Mouse (Mus musculus) hindbrain, embryonic 10.5 days (tissue): ENCODE results near the gene Spata5. TPM values are rescaled to one million over a fixed set of nuclear protein-coding genes. Genes with fewer than 3 reads are reported as not detected.

Source experiments
- polyA plus RNA-seq: library from polyadenylated mRNA; unstranded; fragments of >200 nt; fragmentation: Nextera tagmentation; extraction: Ambion mirVana; gene quantifications from 2 replicates; pipeline ENCODE4 v1.2.1, GENCODE M21; 2016

Gene Spata5
- polyA plus RNA-seq, 1 experiment from 2014 or later = 43.4 TPM

Other genes with a start within 250 kb of the Spata5 start
- not detected in 2 replicates for gene Il21, start 187.3 kb upstream of the Spata5 start, polyA plus RNA-seq
- gene Bbs12, start 107.3 kb upstream of the Spata5 start, polyA plus RNA-seq = 5.6 and 7.5 TPM in 2 replicates
- 2.0 and 2.4 TPM in 2 replicates for gene Cetn4, start 107.2 kb upstream of the Spata5 start, polyA plus RNA-seq
- 0.26 and 0.38 TPM in 2 replicates for gene Fgf2, start 71.5 kb upstream of the Spata5 start, polyA plus RNA-seq
- gene Nudt6, start 315 bp downstream of the Spata5 start, polyA plus RNA-seq = 3.4 and 4.9 TPM in 2 replicates
- 11.3 and 16.9 TPM in 2 replicates for gene Spry1, start 220.1 kb downstream of the Spata5 start, polyA plus RNA-seq